Mouse (Mus musculus) heart, embryonic 16.5 days (tissue): ENCODE data around the gene Dzip1. TPM values are rescaled to one million over a fixed set of nuclear protein-coding genes. Genes with fewer than 3 reads are reported as not detected.
A peak's percentile ranks its signal among the peaks of the same experiment; 100 is the strongest.

Source experiments
- ATAC-seq: fragments of 200-750 bp; cut with Nextera tagmentation; replicated peaks from 2 replicates; pipeline ENCODE4 v1.8.0; 2017; ENCODE audit warnings: moderate number of reproducible peaks; ENCODE audit not compliant: insufficient read depth, low FRiP score; ENCODE audit errors: extremely low read depth
- H3K27ac ChIP-seq: fragments of 300-500 bp; sonication (generic); 2 replicates; pipeline ENCODE4 v1.5.1; 2014; ENCODE audit warnings: mild to moderate bottlenecking, low read length, control low read depth, moderate library complexity
- H3K27me3 ChIP-seq: fragments of 300-500 bp; sonication (generic); 2 replicates; pipeline ENCODE4 v1.6.1; 2014; ENCODE audit warnings: low read length, mixed read lengths; ENCODE audit not compliant: control insufficient read depth, insufficient read depth
- H3K36me3 ChIP-seq: fragments of 300-500 bp; sonication (generic); 2 replicates; pipeline ENCODE4 v1.6.1; 2014; ENCODE audit not compliant: control insufficient read depth, insufficient read depth
- H3K4me1 ChIP-seq: fragments of 300-500 bp; sonication (generic); 2 replicates; pipeline ENCODE4 v1.6.1; 2014; ENCODE audit warnings: low read length, mixed read lengths; ENCODE audit not compliant: control insufficient read depth, insufficient read depth
- H3K4me2 ChIP-seq: fragments of 300-500 bp; sonication (generic); 2 replicates; pipeline ENCODE4 v1.6.1; 2014; ENCODE audit warnings: low read depth, mild to moderate bottlenecking, control low read depth, low read length
- H3K4me3 ChIP-seq: fragments of 300-500 bp; sonication (generic); 2 replicates; pipeline ENCODE4 v1.5.1; 2014; ENCODE audit warnings: mild to moderate bottlenecking, control low read depth, low read length
- H3K9ac ChIP-seq: fragments of 300-500 bp; sonication (generic); 2 replicates; pipeline ENCODE4 v1.6.1; 2014; ENCODE audit warnings: low read length, control low read depth
- H3K9me3 ChIP-seq: fragments of 300-500 bp; sonication (generic); replicated peaks from 2 replicates; pipeline ENCODE4 v1.6.1; 2016; ENCODE audit warnings: low read length; ENCODE audit not compliant: control insufficient read depth
- WGBS: fragments of 180-500 bp; shearing (Covaris S2); extraction: QIAGEN DNeasy Blood & Tissue Kit; methylation state at CpG from one replicate; pipeline ENCODE4 v1.1.7; 2014; 5-methylcytosine and 5-hydroxymethylcytosine counted together
- polyA plus RNA-seq: library from polyadenylated mRNA; unstranded; fragments of >200 nt; fragmentation: Nextera tagmentation; extraction: Ambion mirVana; gene quantifications from 2 replicates; pipeline ENCODE4 v1.2.1, GENCODE M21; 2015

Gene Dzip1
- polyA plus RNA-seq, 1 experiment from 2014 or later, result 5.0 TPM

DNA sequence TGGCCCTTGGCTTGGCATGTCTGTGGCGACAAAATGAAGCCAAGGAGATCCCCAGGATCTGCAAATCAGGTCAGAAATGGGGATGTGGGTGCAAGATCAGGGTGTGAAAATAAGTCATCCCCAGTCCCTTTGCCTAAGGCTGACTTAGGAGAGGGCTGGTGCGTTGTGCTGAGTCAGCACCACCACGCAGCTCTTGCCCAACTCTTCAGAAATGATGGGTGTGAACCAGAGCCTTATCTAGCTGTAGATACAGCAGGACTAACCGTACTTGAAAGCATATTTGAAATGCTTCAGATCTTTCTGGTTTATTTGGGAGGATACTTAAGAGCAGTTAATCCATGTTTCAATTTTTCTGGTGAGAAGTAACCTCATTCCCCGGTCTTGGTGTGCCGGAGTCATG, 55.5 kb downstream of the Dzip1 start:
- no peak for ATAC-seq
- Histone ChIP-seq H3K27me3 (no peaks in the 10 kb centered on the region), H3K4me3 (no peak overlapping the region), H3K4me1 (no peaks in the 10 kb centered on the region), H3K9ac (no peak overlapping the region), H3K9me3 (no peaks in the 10 kb centered on the region), H3K36me3 (no peaks in the 10 kb centered on the region), H3K27ac (no peak overlapping the region), H3K4me2 (no peak overlapping the region)
- WGBS, result 55% methylated on average over 6 of the region's 6 CpGs

DNA sequence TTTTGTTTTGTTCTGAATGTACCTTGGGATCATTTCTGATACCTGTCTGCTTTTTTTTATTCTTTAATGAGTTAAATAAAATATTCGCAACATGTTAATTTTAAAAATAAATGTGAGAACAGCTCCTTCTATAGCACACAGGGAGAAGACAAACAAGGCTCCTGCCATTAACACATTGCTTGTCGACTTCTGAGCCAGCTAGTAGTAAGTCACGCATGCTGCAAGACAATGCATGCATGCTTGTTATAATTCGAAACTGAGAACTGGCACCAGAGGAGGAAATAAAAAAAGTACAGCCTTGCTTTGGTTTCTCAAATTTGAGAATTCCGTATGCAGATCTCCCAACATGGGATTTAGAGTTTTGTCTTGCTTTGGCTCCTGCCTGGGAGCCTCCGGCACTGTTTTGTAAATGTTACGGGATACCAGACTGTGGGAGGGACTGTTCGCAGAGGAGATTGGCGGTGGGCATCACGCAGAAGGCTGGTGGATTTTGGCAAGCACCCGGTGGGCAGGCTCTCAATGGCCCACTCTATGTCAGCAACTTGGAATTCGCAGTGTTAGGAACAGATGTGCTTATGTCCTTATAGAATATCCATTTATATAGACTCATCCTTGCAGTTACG, 57.0 kb downstream of the Dzip1 start:
- 83% methylated on average over 13 of the region's 13 CpGs for WGBS
- no peaks in the 10 kb centered on the region for H3K36me3 ChIP-seq
- H3K9me3 ChIP-seq, result no peaks in the 10 kb centered on the region
- no peaks in the 10 kb centered on the region for H3K4me1 ChIP-seq
- H3K27me3 ChIP-seq, result no peaks in the 10 kb centered on the region
- H3K4me2 ChIP-seq, result no peak overlapping the region
- H3K4me3 ChIP-seq, result no peak overlapping the region
- ATAC-seq, result no peak
- no peak overlapping the region for H3K27ac ChIP-seq
- H3K9ac ChIP-seq, result no peak overlapping the region

DNA sequence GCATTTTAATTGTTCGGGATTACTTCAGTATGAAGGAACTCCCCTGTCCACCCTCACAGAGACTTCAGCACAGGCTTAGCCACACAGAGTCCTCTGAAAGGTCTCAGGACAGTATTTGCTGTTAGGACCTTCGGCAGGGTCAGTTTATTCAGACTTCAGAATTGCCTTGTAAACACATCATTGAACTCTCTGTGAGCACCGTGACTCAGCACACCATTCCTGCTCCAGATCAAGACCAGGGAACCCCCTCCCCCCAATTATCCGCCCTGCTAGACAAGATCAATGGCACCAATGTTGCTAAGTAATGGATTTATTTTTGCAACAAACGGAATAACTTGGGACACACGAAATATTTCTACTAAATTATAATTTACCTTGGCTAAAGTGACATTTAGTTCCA, 57.9 kb downstream of the Dzip1 start:
- ATAC-seq, result no peak
- Histone ChIP-seq H3K27me3 (no peaks in the 10 kb centered on the region), H3K36me3 (no peaks in the 10 kb centered on the region), H3K27ac (no peak overlapping the region), H3K4me3 (no peak overlapping the region), H3K9me3 (no peaks in the 10 kb centered on the region), H3K4me2 (no peak overlapping the region), H3K9ac (no peak overlapping the region), H3K4me1 (no peaks in the 10 kb centered on the region)
- WGBS, result 65% methylated on average over 6 of the region's 6 CpGs

DNA sequence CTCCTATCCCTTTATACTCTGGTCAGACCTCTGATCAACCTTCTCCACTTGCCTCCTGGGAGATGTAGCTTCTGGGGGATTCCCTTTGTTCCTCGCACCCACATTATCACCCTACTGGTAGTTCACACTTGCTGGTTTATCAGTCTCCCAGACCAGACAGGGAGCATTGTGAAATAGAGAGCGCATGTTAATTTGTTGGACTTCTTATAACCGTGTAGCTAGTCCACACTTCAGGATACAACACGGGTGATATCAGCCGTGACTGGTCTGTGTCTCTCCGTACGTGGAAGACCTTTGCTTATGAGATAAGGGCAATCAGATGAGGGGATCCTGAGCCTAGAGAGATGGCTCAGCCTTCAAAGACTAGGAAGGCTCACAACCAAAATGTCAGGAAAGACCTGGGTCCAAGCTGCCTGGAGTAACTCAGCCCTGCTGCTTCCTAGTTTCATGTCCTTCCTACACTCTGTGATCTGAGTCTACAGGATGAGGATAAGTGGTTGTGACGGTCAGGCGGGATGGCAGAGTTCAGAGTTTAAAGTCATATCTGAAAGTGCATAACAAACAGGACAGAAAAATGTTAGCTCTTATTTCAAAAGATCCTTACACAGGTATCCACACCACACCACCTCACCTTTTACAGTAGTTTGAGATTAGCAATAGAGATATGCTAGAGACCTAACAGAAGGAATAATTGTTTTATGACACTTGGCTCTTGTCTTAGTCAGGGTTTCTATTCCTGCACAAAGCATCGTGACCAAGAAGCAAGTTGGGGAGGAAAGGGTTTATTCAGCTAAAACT, 59.0 kb downstream of the Dzip1 start:
- Histone ChIP-seq H3K9me3 (no peaks in the 10 kb centered on the region), H3K27me3 (no peaks in the 10 kb centered on the region), H3K27ac (no peak overlapping the region), H3K4me1 (no peaks in the 10 kb centered on the region), H3K36me3 (no peaks in the 10 kb centered on the region), H3K4me3 (no peak overlapping the region), H3K4me2 (no peak overlapping the region), H3K9ac (no peak overlapping the region)
- 56% methylated on average over 10 of the region's 10 CpGs for WGBS
- ATAC-seq, result no peak

DNA sequence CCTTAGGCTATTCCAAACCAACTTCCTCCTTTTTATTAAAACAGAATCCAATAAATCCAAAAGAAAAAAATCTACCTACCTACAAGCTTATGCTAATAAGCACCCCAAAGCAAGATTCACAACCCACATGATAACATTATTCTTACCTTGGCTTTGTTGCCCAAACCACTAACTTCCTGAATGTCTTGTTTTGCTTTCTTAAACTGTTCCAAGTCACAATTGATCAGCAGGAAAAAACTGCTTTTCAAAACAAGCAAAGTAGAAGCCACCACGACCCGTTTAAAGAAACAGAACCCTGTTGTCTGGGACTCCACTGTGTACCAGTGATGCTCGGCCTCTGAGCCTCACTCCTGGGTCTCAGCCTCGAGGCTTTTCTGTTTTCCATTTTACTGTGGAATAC, 60.4 kb downstream of the Dzip1 start:
- H3K4me2 ChIP-seq, result no peak overlapping the region
- H3K9ac ChIP-seq, result no peak overlapping the region
- H3K36me3 ChIP-seq, result no peaks in the 10 kb centered on the region
- H3K27me3 ChIP-seq, result no peaks in the 10 kb centered on the region
- H3K4me3 ChIP-seq, result no peak overlapping the region
- H3K9me3 ChIP-seq, result no peaks in the 10 kb centered on the region
- no peak for ATAC-seq
- no peaks in the 10 kb centered on the region for H3K4me1 ChIP-seq
- H3K27ac ChIP-seq, result no peak overlapping the region
- WGBS, result 40% methylated on average over 4 of the region's 4 CpGs

DNA sequence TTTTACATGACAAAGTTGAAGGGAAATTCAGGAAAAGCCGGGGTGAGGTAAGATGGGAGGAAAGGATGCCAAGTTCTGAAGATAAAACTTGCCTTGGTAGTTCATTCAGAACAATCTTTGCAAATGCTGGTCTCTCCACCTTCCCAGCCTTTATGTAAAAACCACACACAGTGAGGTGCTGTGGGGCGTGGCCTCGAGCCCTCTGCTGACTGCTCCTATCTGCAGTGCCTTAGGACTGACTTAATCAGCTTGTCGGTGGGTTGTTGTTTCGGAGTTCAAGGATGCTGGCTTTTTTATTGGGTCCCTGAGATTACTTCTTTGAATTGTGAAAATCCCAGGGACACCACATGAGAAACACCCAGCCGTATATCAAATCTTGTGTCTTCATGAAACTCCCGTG, 63.0 kb downstream of the Dzip1 start:
- H3K27me3 ChIP-seq, result peaks cover 2% of the 10 kb centered on the region; the same call in 1 of the 2 replicates
- no peak overlapping the region for H3K9ac ChIP-seq
- H3K4me2 ChIP-seq, result no peak overlapping the region
- H3K4me3 ChIP-seq, result no peak overlapping the region
- no peak for ATAC-seq
- no peaks in the 10 kb centered on the region for H3K4me1 ChIP-seq
- no peak overlapping the region for H3K27ac ChIP-seq
- WGBS, result 50% methylated on average over 7 of the region's 7 CpGs
- no peaks in the 10 kb centered on the region for H3K9me3 ChIP-seq
- no peaks in the 10 kb centered on the region for H3K36me3 ChIP-seq

DNA sequence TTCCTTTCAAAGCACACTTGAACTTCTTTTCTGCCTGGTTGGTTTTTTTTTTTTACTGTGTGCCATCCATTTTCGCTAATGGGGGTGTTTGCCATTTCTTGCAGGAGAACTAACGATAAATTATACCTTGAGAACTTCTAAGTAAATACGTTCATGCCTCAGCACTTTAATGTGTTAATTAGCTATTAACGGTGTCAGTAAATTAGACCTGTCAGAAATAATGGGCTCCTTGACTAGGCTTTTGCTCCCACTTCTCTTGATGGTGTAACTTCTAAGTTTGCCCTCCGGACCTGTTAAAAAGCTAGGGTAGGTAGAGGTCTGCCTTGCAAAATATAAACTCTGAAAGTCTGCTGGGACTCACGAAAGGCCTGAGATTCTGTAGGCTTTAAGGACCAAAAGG, 66.9 kb downstream of the Dzip1 start:
- Histone ChIP-seq H3K9me3 (no peaks in the 10 kb centered on the region), H3K27ac (no peak overlapping the region), H3K4me3 (no peak overlapping the region), H3K27me3 (peaks cover 9% of the 10 kb centered on the region), H3K4me1 (peaks cover 6% of the 10 kb centered on the region), H3K4me2 (no peak overlapping the region), H3K36me3 (no peaks in the 10 kb centered on the region), H3K9ac (no peak overlapping the region)
- no peak for ATAC-seq
- 75% methylated on average over 6 of the region's 6 CpGs for WGBS

DNA sequence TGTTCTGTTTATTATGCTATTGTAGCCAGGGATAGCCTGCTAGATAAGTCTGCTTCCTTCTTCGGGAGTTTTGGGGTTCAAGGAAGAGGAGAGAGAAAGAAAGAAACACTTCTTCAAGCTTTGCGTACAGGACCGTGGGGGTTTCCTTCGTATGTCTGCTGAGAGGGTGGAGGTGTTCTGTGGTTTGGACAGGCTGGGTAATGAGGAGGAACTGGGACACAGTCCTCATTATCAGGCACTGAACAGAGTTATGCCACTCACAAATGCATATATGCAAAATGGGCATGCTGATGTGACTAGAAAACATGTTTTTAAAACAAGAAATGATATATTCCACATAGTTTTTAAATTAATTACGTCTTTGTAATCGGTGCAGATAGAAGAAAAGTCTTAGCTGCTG, 68.7 kb downstream of the Dzip1 start:
- H3K27ac ChIP-seq, result no peak overlapping the region
- 68% methylated on average over 6 of the region's 6 CpGs for WGBS
- no peak overlapping the region for H3K9ac ChIP-seq
- H3K27me3 ChIP-seq, result peaks cover 9% of the 10 kb centered on the region
- H3K4me2 ChIP-seq, result no peak overlapping the region
- no peaks in the 10 kb centered on the region for H3K36me3 ChIP-seq
- no peak overlapping the region for H3K4me3 ChIP-seq
- no peaks in the 10 kb centered on the region for H3K9me3 ChIP-seq
- ATAC-seq, result no peak
- H3K4me1 ChIP-seq, result peaks cover 6% of the 10 kb centered on the region

DNA sequence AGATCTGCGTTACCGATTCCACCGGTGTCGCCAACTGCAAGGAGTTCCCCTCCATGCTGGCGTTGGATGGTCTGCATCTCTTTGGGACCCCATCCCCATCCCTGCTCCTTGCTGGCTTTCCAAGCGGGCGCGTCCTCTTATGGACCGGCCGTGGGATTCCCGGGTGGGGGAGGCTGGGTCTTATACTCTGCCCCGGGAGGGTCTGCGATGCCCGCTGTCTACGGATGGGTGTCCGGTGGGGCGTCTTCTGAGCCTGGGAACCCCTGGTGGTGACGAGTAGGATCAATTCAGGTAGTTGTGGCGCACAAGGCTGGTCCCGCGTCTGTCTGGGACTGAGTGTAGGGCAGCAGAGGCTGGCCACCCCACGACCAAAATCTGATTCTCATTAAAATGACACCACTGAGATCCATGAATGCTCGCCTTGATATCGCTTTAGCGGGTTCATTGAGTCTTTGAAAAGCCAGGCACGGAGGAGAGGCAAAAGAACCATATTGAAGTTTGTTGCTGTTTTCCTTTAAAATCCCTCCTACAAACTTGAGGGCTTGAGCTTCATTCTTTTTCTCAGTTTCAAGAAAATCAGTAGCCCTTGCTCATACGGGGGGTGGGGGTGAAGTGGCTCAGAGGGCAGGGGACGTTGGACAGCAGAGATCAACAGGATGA, 70.0 kb downstream of the Dzip1 start:
- Histone ChIP-seq H3K4me1 (peaks cover 6% of the 10 kb centered on the region), H3K27me3 (peaks cover 9% of the 10 kb centered on the region), H3K9ac (peak overlapping the region; percentile 67), H3K9me3 (no peaks in the 10 kb centered on the region), H3K36me3 (no peaks in the 10 kb centered on the region), H3K27ac (no peak overlapping the region), H3K4me2 (peak overlapping the region; percentile 98), H3K4me3 (peak overlapping the region; percentile 69)
- ATAC-seq, result no peak; the same call in 1 of the 2 replicates
- WGBS, result 3% methylated on average over 28 of the region's 28 CpGs
